Mouse (Mus musculus) activated CD4-positive, CD25-positive, alpha-beta regulatory T cell, adult 4 months (primary cell): ENCODE measurements around the gene Nacc2. TPM values are rescaled to one million over a fixed set of nuclear protein-coding genes. Genes with fewer than 3 reads are reported as not detected.

Experiments
- ATAC-seq: one replicate; pipeline ENCODE4 v1.8.0; 2017
- polyA plus RNA-seq, 2 experiments: library from polyadenylated mRNA; unstranded; fragments of 100-300 nt; shearing (Covaris generic); gene quantifications; one replicate each; pipeline ENCODE4 v1.2.1; 2017

The Nacc2 gene
- polyA plus RNA-seq, 2 experiments from 2014 or later, result 1.1 to 1.3 TPM

GRCm38 (mm10) chr2:26139034-26139544 lies 16.1 kb upstream of the Nacc2 start:
- ATAC-seq, result no peak

DNA sequence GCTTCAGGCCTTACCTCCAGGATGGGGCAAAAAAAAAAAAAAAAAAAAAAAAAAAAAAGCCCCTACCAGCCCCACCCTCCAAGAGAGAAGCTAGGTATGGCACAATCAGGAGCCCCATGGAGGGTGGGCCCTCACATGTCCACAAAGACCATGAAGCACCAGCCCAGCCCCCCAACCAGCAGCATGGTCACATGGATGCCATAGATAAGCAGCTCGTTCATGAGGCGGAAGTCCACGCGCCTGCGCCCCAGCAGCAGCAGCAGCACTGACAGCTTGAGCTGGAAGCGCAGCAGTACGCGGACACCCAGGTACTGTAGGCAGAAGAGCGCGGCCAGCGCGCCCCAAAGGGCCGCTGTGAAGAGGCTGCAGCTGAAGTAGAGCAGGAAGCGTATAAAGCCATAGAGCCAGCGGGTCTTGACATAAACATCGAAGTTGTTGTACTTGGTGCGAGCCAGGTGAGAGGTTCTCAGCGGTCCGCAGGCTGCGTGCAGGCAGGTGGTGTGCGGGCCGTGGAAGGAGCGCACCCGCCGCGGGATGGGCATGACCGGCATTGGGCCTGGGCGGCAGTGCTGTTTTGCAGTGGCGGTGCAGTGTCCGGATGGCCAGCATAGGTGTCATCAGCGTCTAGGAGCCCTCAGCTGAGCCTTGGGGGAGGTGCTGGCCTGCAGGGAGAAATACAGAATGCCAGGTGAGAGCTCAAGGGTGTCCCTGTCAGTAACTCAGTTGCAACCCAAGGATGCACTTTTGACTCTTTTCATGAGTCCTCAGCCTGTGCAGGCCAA lies 15.4 kb upstream of the Nacc2 start:
- no peak for ATAC-seq

GRCm38 (mm10) chr2:26134591-26134990 lies 11.6 kb upstream of the Nacc2 start:
- ATAC-seq, result no peak

DNA sequence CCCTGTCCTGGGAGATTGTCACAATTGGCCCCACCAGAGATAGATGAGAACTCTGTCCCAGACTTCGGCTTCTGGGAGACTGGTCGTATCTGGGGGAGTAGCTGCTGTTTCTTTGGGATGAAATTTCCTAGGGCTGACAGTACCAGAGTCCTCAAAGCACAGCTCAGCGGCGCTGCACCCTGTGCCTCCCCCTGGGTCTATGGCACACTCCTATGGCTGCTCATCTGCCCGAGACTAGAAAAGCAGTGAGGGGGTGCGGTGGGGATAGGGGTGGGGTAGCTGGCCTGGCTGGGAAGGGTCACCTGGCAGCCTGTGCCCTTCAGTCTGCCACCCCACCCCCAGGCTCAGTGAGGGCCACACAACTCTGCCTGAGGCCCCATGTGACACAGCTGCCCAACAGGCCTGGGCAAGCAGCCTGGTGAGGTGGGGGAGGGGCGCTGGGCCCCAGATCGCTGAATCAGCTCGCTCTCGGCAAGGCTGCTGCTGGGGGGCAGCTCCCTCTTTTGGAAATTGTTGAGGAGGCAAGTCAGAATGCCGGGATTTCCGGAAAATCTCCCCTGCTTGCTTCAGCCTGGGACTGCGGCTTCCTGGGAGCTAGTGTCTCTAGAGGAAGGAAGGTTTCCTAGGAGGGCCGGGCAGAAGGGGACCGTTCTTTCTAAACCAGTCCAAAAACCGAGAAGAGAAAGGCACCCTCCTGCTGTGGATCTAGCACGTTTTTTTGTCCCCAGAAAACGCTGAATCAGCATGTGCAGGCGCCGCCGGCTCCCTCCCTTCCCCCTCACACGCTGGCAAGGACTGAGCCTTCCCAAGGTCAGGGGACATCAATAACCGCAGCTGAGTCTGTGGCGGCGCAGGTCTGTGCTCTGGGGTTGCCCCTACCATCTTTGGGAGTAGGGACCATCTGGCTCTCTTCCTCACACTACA lies 9.9 kb upstream of the Nacc2 start:
- ATAC-seq, result no peak

DNA sequence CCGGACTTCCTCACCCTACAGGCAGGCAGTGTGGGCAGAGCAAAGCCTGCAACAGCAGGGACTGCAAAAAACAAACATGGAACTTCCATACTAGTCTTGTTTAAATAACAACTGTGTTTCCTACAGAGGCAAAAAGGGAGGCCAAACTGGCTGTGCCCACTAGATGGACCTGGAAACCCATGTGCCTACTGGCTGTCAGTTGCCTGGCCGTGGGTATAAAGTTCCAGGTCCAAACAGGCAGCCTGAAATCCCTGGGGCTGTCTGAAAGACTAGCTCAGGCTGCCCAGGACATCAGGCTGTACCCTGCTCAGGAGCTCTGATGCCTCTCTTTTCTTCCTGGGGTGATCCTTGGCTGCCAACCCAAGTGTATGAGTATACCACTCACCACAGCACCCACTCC lies 8.3 kb upstream of the Nacc2 start:
- no peak for ATAC-seq

- no peak for ATAC-seq
Measured at GRCm38 (mm10) chr2:26129962-26130361, 6.9 kb upstream of the Nacc2 start.

- ATAC-seq, result no peak
Measured at GRCm38 (mm10) chr2:26129346-26129745, 6.3 kb upstream of the Nacc2 start.

DNA sequence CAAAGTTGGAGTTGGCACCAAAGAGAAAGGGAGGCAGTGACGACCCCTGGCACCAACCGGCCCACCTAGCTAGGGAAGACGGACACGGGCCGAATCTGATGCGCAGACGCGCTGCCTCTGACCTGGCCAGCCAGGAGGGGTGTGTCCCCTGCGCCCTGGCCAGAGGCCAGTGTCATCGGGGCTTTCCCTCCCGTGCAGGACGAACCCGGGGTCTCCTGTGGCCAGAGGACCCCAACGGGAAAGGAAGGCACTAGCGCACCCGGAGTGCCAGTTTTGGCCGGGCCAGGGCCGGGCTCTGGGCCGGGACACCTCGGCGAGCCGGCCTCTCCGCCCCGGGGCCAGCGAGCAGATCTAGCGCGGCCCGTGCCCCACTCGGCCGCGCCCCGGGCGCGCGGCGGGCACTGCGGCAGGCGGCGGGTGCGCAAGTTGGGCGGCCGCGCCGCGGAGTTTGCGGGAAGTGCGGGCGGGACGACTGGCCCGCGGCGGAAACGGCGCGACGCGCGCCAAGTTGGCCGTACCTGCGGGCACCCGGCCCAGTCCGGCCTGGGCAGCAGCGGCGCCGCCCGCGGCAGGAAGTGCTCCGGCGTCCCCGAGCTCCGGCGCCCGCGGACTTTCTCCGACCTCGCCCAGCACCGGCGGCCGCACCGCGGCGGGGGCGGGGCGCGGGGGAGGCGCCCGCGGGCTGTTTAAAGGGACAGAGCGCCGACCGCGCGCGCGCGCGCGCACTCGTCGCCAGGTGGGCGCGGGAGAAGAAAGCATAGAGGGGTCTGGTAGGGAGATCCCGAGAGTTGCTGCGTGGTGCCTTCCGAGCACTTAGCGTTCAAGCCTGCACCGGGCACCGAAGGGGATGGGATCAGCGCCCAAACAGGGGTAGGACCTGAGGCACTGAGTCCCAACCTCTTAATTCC lies 595 bp downstream of the Nacc2 start:
- no peak for ATAC-seq

GRCm38 (mm10) chr2:26121541-26122083 lies 1.4 kb downstream of the Nacc2 start:
- no peak for ATAC-seq

DNA sequence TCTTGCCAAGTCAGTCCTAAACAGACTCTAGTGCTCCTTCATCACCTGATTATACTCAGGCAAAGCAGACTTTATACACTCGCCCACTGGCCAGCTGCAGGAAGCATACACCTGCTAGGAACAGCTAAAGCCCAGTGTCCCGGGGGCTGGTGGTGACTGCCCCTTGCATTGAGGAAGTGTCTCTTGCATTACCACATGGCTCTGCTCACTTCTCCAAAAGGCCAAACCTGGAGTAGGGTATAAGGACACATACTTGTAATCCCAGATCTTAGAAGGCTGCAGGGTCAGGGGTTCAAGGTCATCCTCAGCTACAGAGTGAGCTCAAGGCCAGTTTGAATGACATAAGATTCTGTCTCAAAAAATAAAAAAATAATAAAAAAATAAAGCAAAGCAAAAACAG lies 3.4 kb downstream of the Nacc2 start:
- no peak for ATAC-seq

GRCm38 (mm10) chr2:26119310-26119592 lies 3.8 kb downstream of the Nacc2 start:
- ATAC-seq, result no peak

- no peak for ATAC-seq
Measured at GRCm38 (mm10) chr2:26118584-26119309, 4.3 kb downstream of the Nacc2 start.

DNA sequence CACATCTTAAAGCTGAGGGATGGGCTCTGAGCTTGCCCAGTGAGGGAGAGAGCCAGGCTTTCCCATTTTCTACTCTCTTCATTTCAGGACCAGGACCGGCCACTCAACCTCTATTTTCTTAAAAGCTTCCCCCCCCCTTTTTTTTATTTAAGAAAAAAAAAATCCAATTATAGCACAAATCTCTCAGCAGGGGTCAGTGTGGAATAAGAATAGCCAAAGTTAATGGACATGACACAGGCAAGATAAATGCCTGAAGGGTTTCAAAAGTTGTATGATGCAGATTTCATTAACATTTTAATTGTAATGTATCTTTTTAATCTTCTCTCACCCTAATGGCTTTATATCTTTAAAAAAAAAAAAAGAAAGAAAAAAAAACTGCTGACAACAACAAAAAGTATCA lies 5.4 kb downstream of the Nacc2 start:
- no peak for ATAC-seq

GRCm38 (mm10) chr2:26116550-26116949 lies 6.5 kb downstream of the Nacc2 start:
- ATAC-seq, result no peak

GRCm38 (mm10) chr2:26115215-26115614 lies 7.8 kb downstream of the Nacc2 start:
- ATAC-seq, result no peak

DNA sequence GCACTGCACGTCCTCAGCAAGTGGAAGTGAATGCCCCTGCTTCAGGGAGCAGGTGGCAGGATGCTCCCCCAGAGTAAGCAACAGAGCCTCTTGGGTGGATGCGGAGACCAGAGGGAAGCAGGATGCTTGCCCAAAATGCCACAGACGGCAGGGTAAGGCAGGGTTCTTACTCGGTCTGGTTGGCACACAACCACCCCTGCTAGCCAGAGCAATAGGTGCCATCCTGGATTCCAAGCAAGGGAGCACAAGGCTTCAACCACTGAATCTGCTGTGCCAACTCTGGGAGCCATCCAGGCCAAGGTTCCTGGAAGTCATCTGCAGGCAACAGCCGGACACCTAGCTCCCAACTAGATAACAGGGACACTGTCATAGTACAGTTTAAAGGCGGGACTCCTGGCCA lies 14.8 kb downstream of the Nacc2 start:
- no peak for ATAC-seq

DNA sequence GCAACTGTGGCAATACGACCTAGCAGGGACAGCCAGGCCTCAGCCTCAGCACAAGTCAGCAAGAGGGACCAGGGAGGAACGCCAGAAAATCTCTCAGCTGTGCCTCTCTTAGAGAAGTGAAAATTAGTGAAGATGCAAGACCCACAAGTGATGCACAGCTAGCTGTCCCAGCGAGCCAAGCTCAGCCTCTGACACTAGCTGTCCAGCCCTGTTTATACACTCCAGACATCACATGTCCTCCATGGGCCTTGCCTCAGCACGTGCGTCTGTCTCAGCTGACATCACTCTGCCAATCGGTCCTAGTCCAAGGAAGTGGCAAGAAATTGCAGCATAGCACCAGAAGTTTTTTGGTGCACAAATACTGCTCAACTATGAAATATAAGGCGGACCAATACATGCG lies 16.0 kb downstream of the Nacc2 start:
- no peak for ATAC-seq

DNA sequence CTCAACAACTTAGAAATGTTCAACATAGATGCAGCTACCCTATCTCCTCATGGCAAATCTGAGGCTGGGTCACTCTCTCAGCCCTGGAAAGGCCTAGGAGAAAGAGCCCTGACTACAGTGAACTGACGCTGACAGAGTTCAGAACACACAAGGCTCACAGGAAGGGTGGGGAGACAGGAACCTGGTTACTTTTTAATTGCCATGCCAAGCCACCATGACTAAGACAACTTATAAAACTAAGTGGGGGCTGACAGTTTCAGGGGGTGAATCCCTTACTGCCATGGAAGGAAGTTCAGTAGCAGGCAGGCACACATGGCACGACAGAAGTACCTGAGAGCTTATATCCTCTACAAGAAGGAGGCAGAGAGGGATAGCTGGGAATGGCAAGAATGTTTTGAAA lies 16.8 kb downstream of the Nacc2 start:
- no peak for ATAC-seq

- no peak for ATAC-seq
Measured at GRCm38 (mm10) chr2:26100296-26100695, 22.7 kb downstream of the Nacc2 start.

DNA sequence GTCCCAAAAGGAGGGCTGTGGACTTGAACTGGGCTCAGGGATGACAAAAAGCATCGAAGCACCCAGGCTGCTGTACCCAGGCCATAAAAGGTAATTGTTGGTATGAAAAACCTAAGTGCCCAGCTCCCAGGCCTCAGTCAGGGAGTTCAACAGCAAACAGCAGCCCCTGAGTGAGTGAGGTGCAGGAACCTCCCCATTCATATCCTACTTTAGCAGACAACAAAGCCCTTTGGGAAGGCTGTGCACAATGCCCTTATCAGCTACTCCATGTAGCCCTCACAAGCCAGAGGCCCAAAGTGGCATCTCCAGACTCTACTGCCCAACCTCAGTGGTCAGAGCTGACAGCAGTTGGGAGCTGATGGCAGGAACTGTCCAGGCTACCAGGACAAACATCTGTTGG lies 23.2 kb downstream of the Nacc2 start:
- ATAC-seq, result no peak

GRCm38 (mm10) chr2:26099260-26099659 lies 23.8 kb downstream of the Nacc2 start:
- no peak for ATAC-seq

DNA sequence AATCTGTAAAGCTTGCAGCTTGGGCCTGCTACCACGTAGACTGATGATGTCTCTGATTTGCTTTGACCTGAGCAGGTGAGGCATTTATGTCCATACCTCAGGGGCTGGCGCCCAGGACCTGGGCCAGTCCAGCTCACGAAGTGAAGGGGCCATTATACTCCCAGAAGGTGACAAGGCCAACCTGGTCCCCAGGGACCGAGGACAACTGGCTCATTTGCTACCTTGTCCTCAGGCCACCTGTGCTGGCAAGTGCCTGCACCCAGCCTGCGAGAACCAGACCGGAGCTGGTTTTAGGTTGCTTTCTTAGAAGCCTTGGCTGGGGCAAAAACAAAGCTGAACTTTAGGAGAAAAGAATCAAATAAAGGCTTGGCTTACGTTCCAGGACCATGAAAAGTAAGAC lies 29.1 kb downstream of the Nacc2 start:
- ATAC-seq, result no peak
